Mouse (Mus musculus) brain, embryonic 14.5 days (tissue): Measurements from ENCODE around the gene Tfrc.

ENCODE experiments used
- CTCF ChIP-seq: fragments of 200-500 bp; IDR thresholded peaks from 2 replicates; pipeline ENCODE4 v1.5.1; 2012; ENCODE audit warnings: inconsistent platforms, mild to moderate bottlenecking, moderate library complexity, borderline replicate concordance; ENCODE audit not compliant: insufficient read depth, insufficient read length; ENCODE audit errors: extremely low read depth
- POLR2A ChIP-seq: fragments of 200-500 bp; IDR thresholded peaks from 2 replicates; pipeline ENCODE4 v1.6.1; 2012; ENCODE audit warnings: mild to moderate bottlenecking, inconsistent platforms, borderline replicate concordance; ENCODE audit not compliant: poor library complexity, insufficient read depth, insufficient read length, severe bottlenecking; ENCODE audit errors: extremely low read depth

GRCm38 (mm10) chr16:32594701-32595100, 14.0 kb upstream of the Tfrc start:
- no peak for TF ChIP-seq CTCF
- TF ChIP-seq POLR2A, result no peak
